Mouse (Mus musculus) gastrocnemius, postnatal 25 days (tissue): ENCODE data around the gene Rapgef1. TPM values are rescaled to one million over a fixed set of nuclear protein-coding genes. Genes with fewer than 3 reads are reported as not detected.

Source experiments
- total RNA-seq, 2 experiments: library from RNA; stranded (reverse); gene quantifications; 1 replicate in 1 of 2; 2 replicates in 1 of 2; pipeline ENCODE4 v1.2.3; 2021

Gene Rapgef1
- total RNA-seq, 2 experiments from 2014 or later = 102 to 112 TPM

Other genes with a start within 250 kb of the Rapgef1 start
- gene Gm13420, start 132.0 kb downstream of the Rapgef1 start, total RNA-seq = not detected
- gene Gm13547, start 139.6 kb downstream of the Rapgef1 start, total RNA-seq = not detected
- gene Coq4, start 167.8 kb downstream of the Rapgef1 start, total RNA-seq = 1 to 10 TPM; 7.4 to 8.3 TPM
- 10 to 100 TPM; 24.8 to 24.9 TPM for gene Trub2, start 168.8 kb downstream of the Rapgef1 start, total RNA-seq
- gene Slc27a4, start 182.9 kb downstream of the Rapgef1 start, total RNA-seq = 10 to 100 TPM in 1 of 2 experiments, 1 to 10 TPM in 1; 8.2 to 10.7 TPM
- gene Urm1, start 200.4 kb downstream of the Rapgef1 start, total RNA-seq = 10 to 100 TPM; 20.9 to 26.0 TPM
- gene Cercam, start 249.4 kb downstream of the Rapgef1 start, total RNA-seq = 10 to 100 TPM in 1 of 2 experiments, 1 to 10 TPM in 1; 8.5 to 10.6 TPM